Mouse (Mus musculus): ENCODE data around the gene Olfr1126. TPM values are rescaled to one million over a fixed set of nuclear protein-coding genes. Genes with fewer than 3 reads are reported as not detected.

Gene Olfr1126
- not detected in 4 replicates for total RNA-seq (2023; ENCODE audit: inconsistent age)

GRCm38 (mm10) chr2:87453662-87454061 is at the start of gene Olfr1126:
Gene Olfr1126, plus strand, starts transcription at chr2:87453962.

DNA sequence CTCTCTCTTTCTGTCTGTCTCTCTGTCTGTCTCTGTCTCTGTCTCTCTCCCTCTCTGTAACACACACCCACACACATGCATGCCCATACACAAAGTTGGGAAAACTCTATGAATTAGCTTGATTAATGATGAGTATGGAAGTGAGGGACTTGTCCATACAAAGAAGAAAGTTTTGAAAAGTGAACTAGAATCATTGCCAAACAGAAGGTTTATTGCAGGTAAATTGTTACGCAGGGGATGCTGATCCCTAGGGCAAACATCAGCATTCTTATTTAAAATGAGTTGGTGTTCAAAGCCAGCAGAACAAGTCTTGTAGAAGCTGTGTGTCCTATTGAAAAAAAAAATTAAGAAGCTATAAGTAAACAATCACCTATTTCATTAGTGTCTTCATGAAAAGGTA is 37.4 kb upstream of the Olfr1126 start, which contains the start of gene Olfr1123:
Olfr1123 (plus strand) TSS at position 301 of the 400 bp plus-strand sequence.

DNA sequence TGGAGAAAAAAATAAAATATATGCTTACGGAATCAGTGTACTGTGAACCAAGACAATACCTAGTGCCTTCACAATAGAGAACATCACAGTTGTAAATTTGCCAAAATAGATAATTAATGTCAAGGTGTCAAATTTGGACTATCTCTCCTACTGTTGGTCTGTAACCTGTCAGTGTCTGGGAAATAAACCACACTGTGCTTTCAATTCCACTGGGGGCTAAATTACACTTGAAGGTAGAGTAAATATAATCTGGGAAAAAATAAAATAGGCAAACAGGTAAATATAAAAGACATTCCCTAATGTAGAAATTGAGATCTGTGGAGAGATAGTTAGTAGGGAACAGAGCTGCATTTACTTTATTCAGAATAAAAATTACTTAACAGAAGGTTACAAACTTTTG is 23.8 kb upstream of the Olfr1126 start, which contains the start of gene Olfr1124:
Olfr1124 (plus strand) TSS at position 301 of the 400 bp plus-strand sequence.

DNA sequence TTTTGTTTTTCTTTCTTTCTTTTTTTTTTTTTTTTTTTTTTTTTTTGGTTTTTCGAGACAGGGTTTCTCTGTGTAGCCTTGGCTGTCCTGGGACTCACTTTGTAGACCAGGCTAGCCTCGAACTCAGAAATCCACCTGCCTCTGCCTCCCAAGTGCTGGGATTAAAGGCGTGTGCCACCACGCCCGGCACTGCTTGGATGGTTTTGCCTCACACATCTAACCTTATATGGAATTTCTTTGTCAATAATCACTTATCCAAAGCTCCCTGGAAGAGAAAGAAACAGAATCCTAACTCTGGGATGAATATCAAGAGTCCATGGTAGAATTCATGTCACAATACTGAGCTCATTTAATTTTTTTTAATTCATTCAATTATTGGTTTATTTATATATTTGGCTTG is 43.2 kb downstream of the Olfr1126 start, which contains the start of gene Pramel7:
Pramel7 (minus strand) TSS at position 101 of the 400 bp plus-strand sequence.

GRCm38 (mm10) chr2:87506265-87506664 is 52.5 kb downstream of the Olfr1126 start, which contains the start of gene Pramel6:
Gene Pramel6, plus strand, starts transcription at chr2:87506565.

Other genes with a start within 250 kb of the Olfr1126 start
- gene Olfr1113, start 245.0 kb upstream of the Olfr1126 start, total RNA-seq (2023; ENCODE audit: inconsistent age): not detected in 4 replicates
- gene Olfr1115, start 205.9 kb upstream of the Olfr1126 start, total RNA-seq (2023; ENCODE audit: inconsistent age): not detected in 4 replicates
- not detected in 4 replicates for gene Olfr1116, start 186.4 kb upstream of the Olfr1126 start, total RNA-seq (2023; ENCODE audit: inconsistent age)
- not detected in 4 replicates for gene Olfr1118, start 146.4 kb upstream of the Olfr1126 start, total RNA-seq (2023; ENCODE audit: inconsistent age)
- gene Olfr1120, start 99.1 kb upstream of the Olfr1126 start, total RNA-seq (2023; ENCODE audit: inconsistent age): not detected in 4 replicates
- not detected in 4 replicates for gene Olfr1121, start 84.1 kb upstream of the Olfr1126 start, total RNA-seq (2023; ENCODE audit: inconsistent age)
- 0.10 TPM in 1 of 4 replicates, not detected in the others for gene Olfr1122, start 68.1 kb upstream of the Olfr1126 start, total RNA-seq (2023; ENCODE audit: inconsistent age)
- not detected in 4 replicates for gene Olfr1123, start 37.3 kb upstream of the Olfr1126 start, total RNA-seq (2023; ENCODE audit: inconsistent age)
- not detected in 4 replicates for gene Olfr1124, start 23.7 kb upstream of the Olfr1126 start, total RNA-seq (2023; ENCODE audit: inconsistent age)
- gene Pramel7, start 43.1 kb downstream of the Olfr1126 start, total RNA-seq (2023; ENCODE audit: inconsistent age): not detected in 4 replicates
- gene Pramel6, start 52.6 kb downstream of the Olfr1126 start, total RNA-seq (2023; ENCODE audit: inconsistent age): not detected in 4 replicates
- not detected in 4 replicates for gene Olfr153, start 77.8 kb downstream of the Olfr1126 start, total RNA-seq (2023; ENCODE audit: inconsistent age)
- not detected in 4 replicates for gene Olfr1128, start 91.6 kb downstream of the Olfr1126 start, total RNA-seq (2023; ENCODE audit: inconsistent age)
- not detected in 4 replicates for gene Olfr1129, start 119.9 kb downstream of the Olfr1126 start, total RNA-seq (2023; ENCODE audit: inconsistent age)
- gene Olfr1130, start 152.2 kb downstream of the Olfr1126 start, total RNA-seq (2023; ENCODE audit: inconsistent age): not detected in 4 replicates
- not detected in 4 replicates for gene Olfr1131, start 173.1 kb downstream of the Olfr1126 start, total RNA-seq (2023; ENCODE audit: inconsistent age)
- gene Olfr1132, start 183.6 kb downstream of the Olfr1126 start, total RNA-seq (2023; ENCODE audit: inconsistent age): not detected in 4 replicates
- not detected in 4 replicates for gene Olfr1133, start 193.4 kb downstream of the Olfr1126 start, total RNA-seq (2023; ENCODE audit: inconsistent age)
- not detected in 4 replicates for gene Olfr1134, start 204.5 kb downstream of the Olfr1126 start, total RNA-seq (2023; ENCODE audit: inconsistent age)
- gene Olfr1135, start 219.7 kb downstream of the Olfr1126 start, total RNA-seq (2023; ENCODE audit: inconsistent age): not detected in 4 replicates
- gene Olfr1136, start 240.0 kb downstream of the Olfr1126 start, total RNA-seq (2023; ENCODE audit: inconsistent age): not detected in 4 replicates

Measured in B cell, adult (primary cell).